Mouse (Mus musculus) regulatory T cell (primary cell): ENCODE measurements around the gene Irf2bp2.

ENCODE experiments used
- in situ Hi-C: fragments of 300-600 bp; cut with MboI, MseI; formaldehyde crosslinking; loops from one replicate; pipeline ENCODE4 v1.15.1; 2025; ENCODE audit warnings: high pct_unique_total_duplicates

Irf2bp2 gene

GRCm38 (mm10) chr8:126586599-126587577 lies 6.9 kb downstream of the Irf2bp2 start:
- in situ Hi-C loops: loop anchor here (10.0 kb wide), 1 partner anchor 258 kb away; no protein-coding TSS in a partner anchor

- in situ Hi-C loops: loop anchor here (10.0 kb wide), 1 partner anchor 259 kb away; no protein-coding TSS in a partner anchor
Measured at GRCm38 (mm10) chr8:126586101-126586500, 7.7 kb downstream of the Irf2bp2 start.

GRCm38 (mm10) chr8:126585561-126586031 lies 8.2 kb downstream of the Irf2bp2 start:
- in situ Hi-C loops: loop anchor here (10.0 kb wide), 1 partner anchor 259 kb away; no protein-coding TSS in a partner anchor

- in situ Hi-C loops: loop anchor here (10.0 kb wide), 1 partner anchor 260 kb away; no protein-coding TSS in a partner anchor
Measured at GRCm38 (mm10) chr8:126584844-126585231, 8.9 kb downstream of the Irf2bp2 start.

- in situ Hi-C loops: loop anchor here (10.0 kb wide), 1 partner anchor 261 kb away; no protein-coding TSS in a partner anchor
Measured at GRCm38 (mm10) chr8:126583971-126584843, 9.6 kb downstream of the Irf2bp2 start.

GRCm38 (mm10) chr8:126583534-126583933 lies 10.3 kb downstream of the Irf2bp2 start:
- in situ Hi-C loops: loop anchor here (10.0 kb wide), 1 partner anchor 261 kb away; no protein-coding TSS in a partner anchor

- in situ Hi-C loops: loop anchor here (10.0 kb wide), 1 partner anchor 262 kb away; no protein-coding TSS in a partner anchor
Measured at GRCm38 (mm10) chr8:126583018-126583417, 10.8 kb downstream of the Irf2bp2 start.

- in situ Hi-C loops: loop anchor here (10.0 kb wide), 1 partner anchor 262 kb away; no protein-coding TSS in a partner anchor
Measured at GRCm38 (mm10) chr8:126582509-126582908, 11.3 kb downstream of the Irf2bp2 start.

GRCm38 (mm10) chr8:126581662-126582061 lies 12.1 kb downstream of the Irf2bp2 start:
- in situ Hi-C loops: loop anchor here (10.0 kb wide), 1 partner anchor 263 kb away; no protein-coding TSS in a partner anchor

- in situ Hi-C loops: loop anchor here (10.0 kb wide), 1 partner anchor 264 kb away; no protein-coding TSS in a partner anchor
Measured at GRCm38 (mm10) chr8:126580826-126581225, 13.0 kb downstream of the Irf2bp2 start.

GRCm38 (mm10) chr8:126580086-126580485 lies 13.7 kb downstream of the Irf2bp2 start:
- in situ Hi-C loops: loop anchor here (10.0 kb wide), 1 partner anchor 265 kb away; no protein-coding TSS in a partner anchor

- in situ Hi-C loops: loop anchor here (5.0 kb wide), 1 partner anchor 81 kb away; no protein-coding TSS in a partner anchor
Measured at GRCm38 (mm10) chr8:126578641-126579040, 15.1 kb downstream of the Irf2bp2 start.

GRCm38 (mm10) chr8:126576919-126577318 lies 16.9 kb downstream of the Irf2bp2 start:
- in situ Hi-C loops: loop anchor here (5.0 kb wide), 1 partner anchor 80 kb away; no protein-coding TSS in a partner anchor

- in situ Hi-C loops: loop anchor here (5.0 kb wide), 1 partner anchor 79 kb away; no protein-coding TSS in a partner anchor
Measured at GRCm38 (mm10) chr8:126576086-126576485, 17.7 kb downstream of the Irf2bp2 start.

- in situ Hi-C loops: loop anchor here (5.0 kb wide), 1 partner anchor 78 kb away; no protein-coding TSS in a partner anchor
Measured at GRCm38 (mm10) chr8:126574882-126575637, 18.7 kb downstream of the Irf2bp2 start.

GRCm38 (mm10) chr8:126573878-126574277 lies 19.9 kb downstream of the Irf2bp2 start:
- in situ Hi-C loops: no loop called here

- in situ Hi-C loops: no loop called here
Measured at GRCm38 (mm10) chr8:126573079-126573694, 20.6 kb downstream of the Irf2bp2 start.

GRCm38 (mm10) chr8:126571065-126571660 lies 22.6 kb downstream of the Irf2bp2 start:
- in situ Hi-C loops: no loop called here

- in situ Hi-C loops: no loop called here
Measured at GRCm38 (mm10) chr8:126570521-126571040, 23.2 kb downstream of the Irf2bp2 start.
